Mouse (Mus musculus): ENCODE measurements at regions not wholly inside any gene's neighbourhood (a gene's known extent, or its start where the extent isn't known, plus 50 kb on each side); places are given as distances from the start of the nearest gene placed in this dataset.
A peak's percentile ranks its signal among the peaks of the same experiment; 100 is the strongest.
"Not testable (repeated sequence)": the region's sequence is repeated elsewhere in the genome, so short reads cannot be mapped to it uniquely, and the experiment has no call there.

GRCm38 (mm10) chr6:19855476-19855875, 989.4 kb downstream of the Ankrd7 start:
- 67% methylated on average over 1 of the region's 1 CpGs for WGBS

GRCm38 (mm10) chr6:19864101-19864500, 998.0 kb downstream of the Ankrd7 start:
- no peak overlapping the region for H3K9ac ChIP-seq
- H3K9me3 ChIP-seq = no peaks in the 10 kb centered on the region
- 85% methylated on average over 2 of the region's 2 CpGs for WGBS
- no peak overlapping the region for H3K27ac ChIP-seq
- H3K27me3 ChIP-seq = no peaks in the 10 kb centered on the region
- H3K4me2 ChIP-seq = no peak overlapping the region
- H3K4me3 ChIP-seq = no peak overlapping the region
- H3K36me3 ChIP-seq = no peaks in the 10 kb centered on the region
- ATAC-seq (ENCODE audit: borderline replicate concordance, extremely low read depth, low FRiP score, low TSS enrichment) = no peak
- H3K4me1 ChIP-seq = no peaks in the 10 kb centered on the region

More at GRCm38 (mm10) chr6:19855476-19855875, 989.4 kb downstream of the Ankrd7 start:
- not testable (repeated sequence) for H3K27me3 ChIP-seq; H3K36me3 ChIP-seq; H3K4me3 ChIP-seq; H3K9ac ChIP-seq; H3K4me1 ChIP-seq; H3K9me3 ChIP-seq; H3K27ac ChIP-seq; H3K4me2 ChIP-seq; ATAC-seq (ENCODE audit: borderline replicate concordance, extremely low read depth, low FRiP score, low TSS enrichment)

GRCm38 (mm10) chr6:19869697-19870096, 1003.6 kb downstream of the Ankrd7 start:
- H3K9ac ChIP-seq = no peak overlapping the region
- no peak overlapping the region for H3K4me2 ChIP-seq
- no peak overlapping the region for H3K27ac ChIP-seq
- WGBS = 81% methylated on average over 1 of the region's 1 CpGs
- no peaks in the 10 kb centered on the region for H3K36me3 ChIP-seq
- H3K27me3 ChIP-seq = no peaks in the 10 kb centered on the region
- H3K4me1 ChIP-seq = no peaks in the 10 kb centered on the region
- H3K4me3 ChIP-seq = no peak overlapping the region
- no peak for ATAC-seq (ENCODE audit: borderline replicate concordance, extremely low read depth, low FRiP score, low TSS enrichment)
- no peaks in the 10 kb centered on the region for H3K9me3 ChIP-seq

- Histone ChIP-seq H3K9me3 (no peaks in the 10 kb centered on the region), H3K27me3 (no peaks in the 10 kb centered on the region), H3K4me3 (no peak overlapping the region), H3K4me1 (no peaks in the 10 kb centered on the region), H3K27ac (no peak overlapping the region), H3K4me2 (no peak overlapping the region), H3K36me3 (no peaks in the 10 kb centered on the region), H3K9ac (no peak overlapping the region)
- ATAC-seq (ENCODE audit: borderline replicate concordance, extremely low read depth, low FRiP score, low TSS enrichment) = no peak
- WGBS = 85% methylated on average over 1 of the region's 1 CpGs
Observed at GRCm38 (mm10) chr6:19911181-19911580, 1045.1 kb downstream of the Ankrd7 start.

GRCm38 (mm10) chr6:19941784-19942183, 1075.7 kb downstream of the Ankrd7 start:
- not testable (repeated sequence) for ATAC-seq (ENCODE audit: borderline replicate concordance, extremely low read depth, low FRiP score, low TSS enrichment); H3K27ac ChIP-seq; H3K27me3 ChIP-seq; H3K9me3 ChIP-seq; H3K4me2 ChIP-seq; H3K4me1 ChIP-seq; H3K9ac ChIP-seq; H3K4me3 ChIP-seq; H3K36me3 ChIP-seq
- WGBS = 88% methylated on average over 4 of the region's 4 CpGs

GRCm38 (mm10) chr6:19944334-19944733, 1078.2 kb downstream of the Ankrd7 start:
- H3K27ac ChIP-seq = no peak overlapping the region
- no peak for ATAC-seq (ENCODE audit: borderline replicate concordance, extremely low read depth, low FRiP score, low TSS enrichment)
- no peaks in the 10 kb centered on the region for H3K9me3 ChIP-seq
- no peak overlapping the region for H3K9ac ChIP-seq
- H3K4me3 ChIP-seq = no peak overlapping the region
- no peaks in the 10 kb centered on the region for H3K27me3 ChIP-seq
- H3K36me3 ChIP-seq = no peaks in the 10 kb centered on the region
- no peaks in the 10 kb centered on the region for H3K4me1 ChIP-seq
- no peak overlapping the region for H3K4me2 ChIP-seq

GRCm38 (mm10) chr6:19945693-19946092, 1079.6 kb downstream of the Ankrd7 start:
- H3K27me3 ChIP-seq = no peaks in the 10 kb centered on the region
- 74% methylated on average over 4 of the region's 4 CpGs for WGBS
- H3K4me3 ChIP-seq = no peak overlapping the region
- H3K4me2 ChIP-seq = no peak overlapping the region
- no peak for ATAC-seq (ENCODE audit: borderline replicate concordance, extremely low read depth, low FRiP score, low TSS enrichment)
- H3K9me3 ChIP-seq = no peaks in the 10 kb centered on the region
- H3K36me3 ChIP-seq = no peaks in the 10 kb centered on the region
- no peak overlapping the region for H3K27ac ChIP-seq
- H3K4me1 ChIP-seq = no peaks in the 10 kb centered on the region
- H3K9ac ChIP-seq = no peak overlapping the region

GRCm38 (mm10) chr6:19975898-19976297, 1109.8 kb downstream of the Ankrd7 start:
- Histone ChIP-seq H3K27me3 (no peaks in the 10 kb centered on the region), H3K4me1 (no peaks in the 10 kb centered on the region), H3K4me2 (no peak overlapping the region), H3K27ac (no peak overlapping the region), H3K9ac (no peak overlapping the region), H3K36me3 (no peaks in the 10 kb centered on the region), H3K9me3 (no peaks in the 10 kb centered on the region), H3K4me3 (no peak overlapping the region)
- no peak for ATAC-seq (ENCODE audit: borderline replicate concordance, extremely low read depth, low FRiP score, low TSS enrichment)
- WGBS = 6% methylated on average over 1 of the region's 1 CpGs

- no peak overlapping the region for H3K27ac ChIP-seq
- no peaks in the 10 kb centered on the region for H3K9me3 ChIP-seq
- no peaks in the 10 kb centered on the region for H3K27me3 ChIP-seq
- no peak for ATAC-seq (ENCODE audit: borderline replicate concordance, extremely low read depth, low FRiP score, low TSS enrichment)
- H3K36me3 ChIP-seq = no peaks in the 10 kb centered on the region
- no peak overlapping the region for H3K9ac ChIP-seq
- 4% methylated on average over 1 of the region's 1 CpGs for WGBS
- H3K4me1 ChIP-seq = no peaks in the 10 kb centered on the region
- H3K4me3 ChIP-seq = no peak overlapping the region
- no peak overlapping the region for H3K4me2 ChIP-seq
Observed at GRCm38 (mm10) chr6:19991829-19992228, 1125.7 kb downstream of the Ankrd7 start.

- H3K27me3 ChIP-seq = no peaks in the 10 kb centered on the region
- no peak overlapping the region for H3K27ac ChIP-seq
- no peak for ATAC-seq (ENCODE audit: borderline replicate concordance, extremely low read depth, low FRiP score, low TSS enrichment)
- H3K4me3 ChIP-seq = no peak overlapping the region
- no peak overlapping the region for H3K9ac ChIP-seq
- no peaks in the 10 kb centered on the region for H3K9me3 ChIP-seq
- no peaks in the 10 kb centered on the region for H3K36me3 ChIP-seq
- no peaks in the 10 kb centered on the region for H3K4me1 ChIP-seq
- no peak overlapping the region for H3K4me2 ChIP-seq
Observed at GRCm38 (mm10) chr6:20028466-20028865, 1162.3 kb downstream of the Ankrd7 start.

- Histone ChIP-seq H3K27me3 (no peaks in the 10 kb centered on the region), H3K4me2 (no peak overlapping the region), H3K9ac (no peak overlapping the region), H3K4me3 (no peak overlapping the region), H3K4me1 (no peaks in the 10 kb centered on the region), H3K36me3 (no peaks in the 10 kb centered on the region), H3K9me3 (no peaks in the 10 kb centered on the region), H3K27ac (no peak overlapping the region)
- peak; percentile 39; the same call in 1 of the 2 replicates for ATAC-seq (ENCODE audit: borderline replicate concordance, extremely low read depth, low FRiP score, low TSS enrichment)
- 24% methylated on average over 1 of the region's 1 CpGs for whole genome bisulfite sequencing
Observed at GRCm38 (mm10) chr6:20037769-20038168, 1171.7 kb downstream of the Ankrd7 start.

GRCm38 (mm10) chr6:20078666-20079065, 1136.6 kb upstream of the Kcnd2 start:
- Histone ChIP-seq H3K27ac (no peak overlapping the region), H3K4me1 (no peaks in the 10 kb centered on the region), H3K27me3 (no peaks in the 10 kb centered on the region), H3K9me3 (no peaks in the 10 kb centered on the region), H3K9ac (no peak overlapping the region), H3K4me3 (no peak overlapping the region), H3K4me2 (no peak overlapping the region), H3K36me3 (no peaks in the 10 kb centered on the region)
- ATAC-seq (ENCODE audit: borderline replicate concordance, extremely low read depth, low FRiP score, low TSS enrichment) = no peak

- Histone ChIP-seq H3K9ac (no peak overlapping the region), H3K36me3 (no peaks in the 10 kb centered on the region), H3K4me1 (no peaks in the 10 kb centered on the region), H3K9me3 (no peaks in the 10 kb centered on the region), H3K27me3 (no peaks in the 10 kb centered on the region), H3K27ac (no peak overlapping the region), H3K4me3 (no peak overlapping the region), H3K4me2 (no peak overlapping the region)
- ATAC-seq (ENCODE audit: borderline replicate concordance, extremely low read depth, low FRiP score, low TSS enrichment) = no peak
- 79% methylated on average over 10 of the region's 10 CpGs for WGBS
Observed at GRCm38 (mm10) chr6:20092057-20092917, 1123.0 kb upstream of the Kcnd2 start.

Data from lung, embryonic 15.5 days (tissue).